Mouse (Mus musculus): ENCODE measurements at regions not wholly inside any gene's neighbourhood (a gene's known extent, or its start where the extent isn't known, plus 50 kb on each side); places are given as distances from the start of the nearest gene placed in this dataset.

- Histone ChIP-seq H3K9ac (replicated peaks; ENCODE audit: low read length) (no peak overlapping the region), H3K4me2 (ENCODE audit: low read depth, low read length) (no peak overlapping the region), H3K27me3 (ENCODE audit: insufficient read depth, low read length) (no peaks in the 10 kb centered on the region), H3K27ac (no peak overlapping the region), H3K4me1 (ENCODE audit: insufficient read depth, low read length) (no peaks in the 10 kb centered on the region), H3K36me3 (ENCODE audit: insufficient read depth, low read length) (no peaks in the 10 kb centered on the region), H3K4me3 (ENCODE audit: low read length) (no peak overlapping the region), H3K9me3 (ENCODE audit: low read length) (peaks cover 3% of the 10 kb centered on the region; the same call in 1 of the 2 replicates)
- 31% methylated on average over 1 of the region's 1 CpGs for WGBS
- peak; percentile 52 for TF ChIP-seq CTCF (IDR thresholded peaks at IDR 0.05; ENCODE audit: low read depth)
- no peak for ATAC-seq
- no peak for DNase-seq (ENCODE audit: low spot score)
These were observed 928.4 kb upstream of the Mms22l start for GRCm38 (mm10) chr4:23567827-23568226.

GRCm38 (mm10) chr4:23573013-23573412, 923.2 kb upstream of the Mms22l start:
- Histone ChIP-seq H3K36me3 (ENCODE audit: insufficient read depth, low read length) (no peaks in the 10 kb centered on the region), H3K4me2 (ENCODE audit: low read depth, low read length) (no peak overlapping the region), H3K9me3 (ENCODE audit: low read length) (no peaks in the 10 kb centered on the region), H3K4me1 (ENCODE audit: insufficient read depth, low read length) (no peaks in the 10 kb centered on the region), H3K9ac (replicated peaks; ENCODE audit: low read length) (no peak overlapping the region), H3K27me3 (ENCODE audit: insufficient read depth, low read length) (no peaks in the 10 kb centered on the region), H3K27ac (no peak overlapping the region), H3K4me3 (ENCODE audit: low read length) (no peak overlapping the region)
- DNase-seq (ENCODE audit: low spot score), result no peak
- TF ChIP-seq CTCF (IDR thresholded peaks at IDR 0.05; ENCODE audit: low read depth), result no peak
- no peak for ATAC-seq

- no peak overlapping the region for H3K27ac ChIP-seq
- no peak overlapping the region for H3K4me3 ChIP-seq (ENCODE audit: low read length)
- H3K4me2 ChIP-seq (ENCODE audit: low read depth, low read length), result no peak overlapping the region
- TF ChIP-seq CTCF (IDR thresholded peaks at IDR 0.05; ENCODE audit: low read depth), result no peak
- H3K36me3 ChIP-seq (ENCODE audit: insufficient read depth, low read length), result no peaks in the 10 kb centered on the region
- WGBS, result 75% methylated on average over 2 of the region's 2 CpGs
- ATAC-seq (no peak), DNase-seq (ENCODE audit: low spot score) (no peak)
- no peak overlapping the region for H3K9ac ChIP-seq (replicated peaks; ENCODE audit: low read length)
- H3K9me3 ChIP-seq (ENCODE audit: low read length), result no peaks in the 10 kb centered on the region
- H3K27me3 ChIP-seq (ENCODE audit: insufficient read depth, low read length), result no peaks in the 10 kb centered on the region
- H3K4me1 ChIP-seq (ENCODE audit: insufficient read depth, low read length), result no peaks in the 10 kb centered on the region
These were observed 908.8 kb upstream of the Mms22l start for GRCm38 (mm10) chr4:23587412-23587811.

- Histone ChIP-seq H3K27me3 (ENCODE audit: insufficient read depth, low read length) (no peaks in the 10 kb centered on the region), H3K4me2 (ENCODE audit: low read depth, low read length) (no peak overlapping the region), H3K4me1 (ENCODE audit: insufficient read depth, low read length) (no peaks in the 10 kb centered on the region), H3K27ac (no peak overlapping the region), H3K36me3 (ENCODE audit: insufficient read depth, low read length) (no peaks in the 10 kb centered on the region), H3K4me3 (ENCODE audit: low read length) (no peak overlapping the region), H3K9me3 (ENCODE audit: low read length) (no peaks in the 10 kb centered on the region), H3K9ac (replicated peaks; ENCODE audit: low read length) (no peak overlapping the region)
- 26% methylated on average over 3 of the region's 3 CpGs for WGBS
- DNase-seq (ENCODE audit: low spot score), result peak; percentile 5
- no peak for TF ChIP-seq CTCF (IDR thresholded peaks at IDR 0.05; ENCODE audit: low read depth)
- ATAC-seq, result no peak
These were observed 905.4 kb upstream of the Mms22l start for GRCm38 (mm10) chr4:23590883-23591282.

GRCm38 (mm10) chr4:23591593-23591992, 904.7 kb upstream of the Mms22l start:
- no peak for ATAC-seq
- Histone ChIP-seq H3K4me2 (ENCODE audit: low read depth, low read length) (no peak overlapping the region), H3K9ac (replicated peaks; ENCODE audit: low read length) (no peak overlapping the region), H3K9me3 (ENCODE audit: low read length) (no peaks in the 10 kb centered on the region), H3K36me3 (ENCODE audit: insufficient read depth, low read length) (no peaks in the 10 kb centered on the region), H3K27ac (no peak overlapping the region), H3K4me3 (ENCODE audit: low read length) (no peak overlapping the region), H3K27me3 (ENCODE audit: insufficient read depth, low read length) (no peaks in the 10 kb centered on the region), H3K4me1 (ENCODE audit: insufficient read depth, low read length) (no peaks in the 10 kb centered on the region)
- no peak for DNase-seq (ENCODE audit: low spot score)
- TF ChIP-seq CTCF (IDR thresholded peaks at IDR 0.05; ENCODE audit: low read depth), result no peak
- 82% methylated on average over 2 of the region's 2 CpGs for WGBS

- no peak overlapping the region for H3K27ac ChIP-seq
- DNase-seq (ENCODE audit: low spot score) (no peak), ATAC-seq (no peak)
- H3K36me3 ChIP-seq (ENCODE audit: insufficient read depth, low read length), result no peaks in the 10 kb centered on the region
- no peaks in the 10 kb centered on the region for H3K9me3 ChIP-seq (ENCODE audit: low read length)
- H3K4me3 ChIP-seq (ENCODE audit: low read length), result no peak overlapping the region
- no peak overlapping the region for H3K9ac ChIP-seq (replicated peaks; ENCODE audit: low read length)
- no peaks in the 10 kb centered on the region for H3K4me1 ChIP-seq (ENCODE audit: insufficient read depth, low read length)
- no peaks in the 10 kb centered on the region for H3K27me3 ChIP-seq (ENCODE audit: insufficient read depth, low read length)
- H3K4me2 ChIP-seq (ENCODE audit: low read depth, low read length), result no peak overlapping the region
- 83% methylated on average over 2 of the region's 2 CpGs for WGBS
- TF ChIP-seq CTCF (IDR thresholded peaks at IDR 0.05; ENCODE audit: low read depth), result no peak
These were observed 896.2 kb upstream of the Mms22l start for GRCm38 (mm10) chr4:23600070-23600469.

- Histone ChIP-seq H3K4me1 (ENCODE audit: insufficient read depth, low read length) (no peaks in the 10 kb centered on the region), H3K27me3 (ENCODE audit: insufficient read depth, low read length) (no peaks in the 10 kb centered on the region), H3K4me3 (ENCODE audit: low read length) (peak overlapping the region; percentile 18), H3K4me2 (ENCODE audit: low read depth, low read length) (peak overlapping the region; percentile 51), H3K36me3 (ENCODE audit: insufficient read depth, low read length) (no peaks in the 10 kb centered on the region), H3K9me3 (ENCODE audit: low read length) (no peaks in the 10 kb centered on the region), H3K9ac (replicated peaks; ENCODE audit: low read length) (peak overlapping the region; percentile 40), H3K27ac (peak overlapping the region; percentile 5; the same call in 1 of the 2 replicates)
- WGBS, result 8% methylated on average over 13 of the region's 13 CpGs
- DNase-seq (ENCODE audit: low spot score), result peak; percentile 46
- peak; percentile 74 for ATAC-seq
- no peak for TF ChIP-seq CTCF (IDR thresholded peaks at IDR 0.05; ENCODE audit: low read depth)
These were observed 894.6 kb upstream of the Mms22l start for GRCm38 (mm10) chr4:23601426-23602293.
